Mouse (Mus musculus): ENCODE measurements around the gene 1700017D01Rik. TPM values are rescaled to one million over a fixed set of nuclear protein-coding genes. Genes with fewer than 3 reads are reported as not detected.

The 1700017D01Rik gene
- polyA plus RNA-seq (2012; fragmentation: generic; extraction: Trizol): not detected

DNA sequence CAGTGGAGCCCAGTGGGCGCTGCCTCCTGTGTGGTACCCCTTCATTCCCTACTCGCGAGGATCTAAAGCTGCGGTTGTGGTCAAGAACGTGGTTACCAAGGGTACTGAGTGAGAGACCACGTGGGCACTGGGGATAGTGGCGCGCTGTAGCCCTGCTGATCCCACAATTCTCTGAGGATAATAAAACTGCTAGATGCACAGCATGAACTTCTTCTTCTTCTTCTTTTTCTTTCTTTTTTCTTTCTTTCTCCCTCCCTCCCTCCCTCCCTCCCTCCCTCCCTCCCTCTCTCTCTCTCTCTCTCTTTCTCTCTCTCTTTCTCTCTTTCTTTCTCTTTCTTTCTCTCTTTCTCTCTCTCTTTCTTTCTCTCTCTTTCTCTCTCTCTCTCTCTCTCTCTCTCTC, at the start of gene 1700017D01Rik:
1700017D01Rik (minus strand) TSS at position 101 of the 400 bp plus-strand sequence.

DNA sequence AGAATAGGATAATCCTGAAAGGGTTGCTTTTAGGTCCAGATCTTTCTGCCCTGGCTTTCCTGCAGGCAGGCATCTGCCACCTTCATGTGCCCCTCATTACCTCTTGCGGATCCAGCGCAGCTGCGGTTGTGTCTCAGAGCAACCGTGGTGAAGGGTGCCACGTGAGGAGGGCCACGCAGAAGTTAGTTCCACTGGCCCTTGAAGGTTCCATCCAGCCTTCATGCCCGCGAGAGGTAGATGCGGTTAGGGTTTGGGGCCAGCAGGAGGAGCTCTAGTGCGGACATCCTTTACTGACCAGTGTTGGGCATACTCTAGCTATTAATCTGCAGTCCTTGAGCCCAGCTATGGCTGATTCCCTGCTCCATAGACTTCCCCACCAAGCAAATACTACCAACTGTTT, 34.5 kb upstream of the 1700017D01Rik start, which contains the start of gene 1700025F22Rik:
1700025F22Rik (minus strand) TSS at position 149 of the 400 bp plus-strand sequence.

DNA sequence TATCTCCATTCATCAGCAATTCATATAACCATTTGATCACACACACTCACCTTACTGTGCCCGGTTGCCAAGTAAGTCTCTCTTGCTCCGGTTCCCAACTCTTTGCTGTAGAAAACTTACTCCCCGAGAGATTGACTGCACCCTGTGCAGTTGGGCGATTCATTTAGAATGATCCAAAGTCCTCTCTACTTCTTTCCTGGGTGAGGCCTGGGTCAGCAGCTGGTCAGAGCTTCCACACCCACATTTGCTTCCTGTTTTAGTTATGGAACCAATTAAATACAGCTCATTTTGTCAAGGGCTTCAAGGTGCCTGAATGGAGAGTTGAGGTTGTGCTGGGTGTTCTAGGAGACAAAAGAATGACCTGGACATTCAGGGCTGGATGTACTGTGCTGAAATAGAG, 49.7 kb downstream of the 1700017D01Rik start, which contains the start of gene Ms4a8a:
Ms4a8a (minus strand) TSS at position 169 of the 400 bp plus-strand sequence.

Other genes with a start within 250 kb of the 1700017D01Rik start
- 100 to 1,000 TPM in 1 of 2 experiments, 10 to 100 TPM in 1; 86.0 to 103 TPM for gene Tmem109, start 248.9 kb downstream of the 1700017D01Rik start, polyA plus RNA-seq (2012; fragmentation: generic; extraction: Trizol)
- 100 to 1,000 TPM; 204 to 245 TPM for gene Prpf19, start 235.6 kb downstream of the 1700017D01Rik start, polyA plus RNA-seq (2012; fragmentation: generic; extraction: Trizol)
- under 1 TPM in 1 of 2 experiments, not detected in 1; 0.17 TPM for gene Zp1, start 210.2 kb downstream of the 1700017D01Rik start, polyA plus RNA-seq (2012; fragmentation: generic; extraction: Trizol)
- gene Ptgdr2, start 193.7 kb downstream of the 1700017D01Rik start, polyA plus RNA-seq (2012; fragmentation: generic; extraction: Trizol): under 1 TPM; 0.01 to 0.06 TPM
- 10 to 100 TPM; 12.0 to 31.9 TPM for gene Ccdc86, start 181.6 kb downstream of the 1700017D01Rik start, polyA plus RNA-seq (2012; fragmentation: generic; extraction: Trizol)
- not detected for gene Ms4a10, start 156.2 kb downstream of the 1700017D01Rik start, polyA plus RNA-seq (2012; fragmentation: generic; extraction: Trizol)
- gene Ms4a15, start 137.6 kb downstream of the 1700017D01Rik start, polyA plus RNA-seq (2012; fragmentation: generic; extraction: Trizol): not detected
- gene Ms4a18, start 112.8 kb downstream of the 1700017D01Rik start, polyA plus RNA-seq (2012; fragmentation: generic; extraction: Trizol): not detected
- not detected for gene Ms4a8a, start 49.8 kb downstream of the 1700017D01Rik start, polyA plus RNA-seq (2012; fragmentation: generic; extraction: Trizol)
- gene 1700025F22Rik, start 34.4 kb upstream of the 1700017D01Rik start, polyA plus RNA-seq (2012; fragmentation: generic; extraction: Trizol): not detected
- not detected for gene Ms4a13, start 65.9 kb upstream of the 1700017D01Rik start, polyA plus RNA-seq (2012; fragmentation: generic; extraction: Trizol)
- gene Ms4a12, start 101.6 kb upstream of the 1700017D01Rik start, polyA plus RNA-seq (2012; fragmentation: generic; extraction: Trizol): not detected
- not detected for gene Ms4a1, start 135.4 kb upstream of the 1700017D01Rik start, polyA plus RNA-seq (2012; fragmentation: generic; extraction: Trizol)
- not detected for gene Ms4a5, start 153.0 kb upstream of the 1700017D01Rik start, polyA plus RNA-seq (2012; fragmentation: generic; extraction: Trizol)
- gene Ms4a14, start 183.6 kb upstream of the 1700017D01Rik start, polyA plus RNA-seq (2012; fragmentation: generic; extraction: Trizol): not detected
- gene Ms4a7, start 205.3 kb upstream of the 1700017D01Rik start, polyA plus RNA-seq (2012; fragmentation: generic; extraction: Trizol): not detected
- not detected for gene Ms4a4a, start 244.6 kb upstream of the 1700017D01Rik start, polyA plus RNA-seq (2012; fragmentation: generic; extraction: Trizol)